Mouse (Mus musculus) liver, embryonic 15.5 days (tissue): ENCODE measurements around the gene Ccdc89. TPM values are rescaled to one million over a fixed set of nuclear protein-coding genes. Genes with fewer than 3 reads are reported as not detected.

Experiments used
- ATAC-seq: fragments of 200-750 bp; cut with Nextera tagmentation; 2 replicates; pipeline ENCODE4 v1.8.0; 2017; ENCODE audit warnings: moderate number of reproducible peaks, mild to moderate bottlenecking, moderate library complexity; ENCODE audit not compliant: insufficient read depth
- H3K27ac ChIP-seq: fragments of 300-500 bp; sonication (generic); replicated peaks from 2 replicates; pipeline ENCODE4 v1.5.1; 2015; ENCODE audit warnings: mild to moderate bottlenecking, inconsistent platforms
- H3K27me3 ChIP-seq: fragments of 300-500 bp; sonication (generic); 2 replicates; pipeline ENCODE4 v1.6.1; 2015; ENCODE audit warnings: mild to moderate bottlenecking, inconsistent platforms
- H3K36me3 ChIP-seq: fragments of 300-500 bp; sonication (generic); replicated peaks from 2 replicates; pipeline ENCODE4 v1.6.1; 2015; ENCODE audit warnings: moderate library complexity, mild to moderate bottlenecking, inconsistent platforms
- H3K4me1 ChIP-seq: fragments of 300-500 bp; sonication (generic); replicated peaks from 2 replicates; pipeline ENCODE4 v1.6.1; 2015; ENCODE audit warnings: inconsistent platforms
- H3K4me2 ChIP-seq: fragments of 300-500 bp; sonication (generic); 2 replicates; pipeline ENCODE4 v1.6.1; 2015; ENCODE audit warnings: moderate library complexity, mild to moderate bottlenecking, inconsistent platforms
- H3K4me3 ChIP-seq: fragments of 300-500 bp; sonication (generic); replicated peaks from 2 replicates; pipeline ENCODE4 v1.5.1; 2015; ENCODE audit warnings: mild to moderate bottlenecking, inconsistent platforms
- H3K9ac ChIP-seq: fragments of 300-500 bp; sonication (generic); 2 replicates; pipeline ENCODE4 v1.6.1; 2015; ENCODE audit warnings: moderate library complexity, mild to moderate bottlenecking, inconsistent platforms
- H3K9me3 ChIP-seq: fragments of 300-500 bp; sonication (generic); replicated peaks from 2 replicates; pipeline ENCODE4 v1.6.1; 2016; ENCODE audit warnings: inconsistent platforms
- WGBS: fragments of 180-500 bp; shearing (Covaris S2); methylation state at CpG from one replicate; pipeline ENCODE4 v1.1.7; 2015; ENCODE audit warnings: mixed read lengths; ENCODE audit not compliant: insufficient replicate concordance; 5-methylcytosine and 5-hydroxymethylcytosine counted together
- polyA plus RNA-seq: library from polyadenylated mRNA; unstranded; fragments of >200 nt; fragmentation: Nextera tagmentation; extraction: Ambion mirVana; gene quantifications from 2 replicates; pipeline ENCODE4 v1.2.1, GENCODE M21; 2015

Gene Ccdc89
- polyA plus RNA-seq, 1 experiment from 2014 or later = 0.13 TPM

DNA sequence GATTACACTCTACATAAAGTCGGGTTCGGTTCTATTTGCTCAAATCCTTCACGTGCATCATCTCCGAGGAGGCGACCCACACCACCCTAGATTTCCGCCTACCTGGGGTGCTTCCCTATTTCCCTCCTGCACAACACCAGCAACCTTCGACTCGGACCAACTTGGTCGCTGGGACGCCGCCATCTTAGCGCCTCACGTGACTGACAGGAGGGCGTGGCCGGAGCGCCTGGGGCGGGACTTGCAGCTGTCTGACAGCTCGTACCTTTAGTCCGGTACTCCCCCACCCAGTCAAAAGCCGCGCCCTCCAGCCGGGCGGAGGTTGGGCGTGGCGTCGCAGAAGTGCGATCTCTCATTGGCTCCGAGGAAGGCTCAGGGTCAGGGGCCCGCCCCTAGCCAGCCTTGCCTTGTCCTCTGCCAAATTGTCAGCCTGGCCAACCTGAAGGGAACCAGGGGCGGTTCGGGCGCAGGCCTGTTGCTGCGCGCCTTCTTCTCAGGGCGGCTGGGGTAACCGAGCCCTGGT lies 49.5 kb downstream of the Ccdc89 start, which contains the start of gene Tmem126b:
Gene Tmem126b, minus strand, starts transcription at position 209 of the 520 bp plus-strand sequence.
- Histone ChIP-seq H3K36me3 (no peaks in the 10 kb centered on the region), H3K27me3 (peaks cover 19% of the 10 kb centered on the region), H3K9me3 (no peaks in the 10 kb centered on the region), H3K4me3 (peak within 1 kb of the TSS; percentile 74), H3K27ac (peak within 1 kb of the TSS; percentile 58), H3K4me1 (peaks cover 20% of the 10 kb centered on the region), H3K9ac (peak within 1 kb of the TSS; percentile 77), H3K4me2 (peak within 1 kb of the TSS; percentile 99)
- WGBS = 2% methylated on average over 36 of the region's 36 CpGs
- ATAC-seq = peak; percentile 100

DNA sequence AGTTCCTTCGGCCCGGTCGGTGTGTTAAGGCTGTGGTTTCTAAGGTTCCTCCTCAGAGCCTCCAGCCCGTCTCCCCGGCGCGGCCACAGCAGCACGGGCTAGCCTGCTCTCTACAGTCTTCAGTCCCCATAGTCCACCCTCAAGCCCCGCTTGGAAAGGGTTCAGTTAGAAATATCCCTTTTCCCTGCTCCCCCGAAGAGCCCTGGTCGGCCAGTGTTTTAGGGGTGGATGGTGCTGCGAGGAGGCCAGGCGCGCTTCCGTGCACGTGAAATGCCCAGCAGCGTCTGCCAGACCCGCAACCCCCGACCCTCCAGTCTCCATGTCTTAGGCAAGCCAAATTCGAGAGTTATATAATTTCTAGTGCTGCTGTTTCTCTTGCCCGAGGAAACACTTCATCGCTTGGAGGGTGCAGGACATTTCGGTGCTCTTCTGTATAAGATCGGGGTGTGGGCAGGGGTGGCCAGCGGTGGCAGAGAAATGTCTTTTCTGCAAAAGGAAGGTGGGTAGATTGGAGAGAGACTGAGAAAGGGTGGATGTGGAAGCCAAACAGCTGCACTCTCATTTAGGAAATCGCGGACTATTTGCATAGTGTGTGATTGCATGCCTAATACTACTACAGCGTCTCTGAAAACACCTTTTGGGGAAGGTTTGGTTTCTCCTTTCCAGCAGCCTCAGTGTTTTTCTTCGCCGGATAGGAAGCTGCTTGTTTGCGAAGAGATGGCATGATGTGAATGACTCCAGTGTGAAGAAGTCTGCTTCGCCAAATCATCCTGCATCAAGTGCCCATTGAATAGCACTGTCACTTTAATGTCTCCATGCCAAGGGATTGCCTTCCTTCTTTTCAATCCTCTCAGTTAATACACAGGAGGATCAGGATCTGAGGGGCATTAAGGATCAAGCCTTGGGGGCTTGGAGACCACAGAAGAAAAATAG lies 50.2 kb downstream of the Ccdc89 start, which contains the start of gene Dlg2:
Gene Dlg2, plus strand, starts transcription at position 360 of the 933 bp plus-strand sequence.
- WGBS = under 1% methylated on average over 32 of the region's 32 CpGs
- H3K9me3 ChIP-seq = no peaks in the 10 kb centered on the region
- ATAC-seq = no peak
- peak within 1 kb of the TSS; percentile 99 for H3K4me2 ChIP-seq
- H3K9ac ChIP-seq = peak within 1 kb of the TSS; percentile 77
- H3K27me3 ChIP-seq = peaks cover 19% of the 10 kb centered on the region
- H3K36me3 ChIP-seq = no peaks in the 10 kb centered on the region
- peaks cover 20% of the 10 kb centered on the region for H3K4me1 ChIP-seq
- H3K27ac ChIP-seq = peak within 1 kb of the TSS; percentile 58
- H3K4me3 ChIP-seq = peak within 1 kb of the TSS; percentile 74

Other genes with a start within 250 kb of the Ccdc89 start
- not detected in 2 replicates for gene Ccdc83, start 160.8 kb upstream of the Ccdc89 start, polyA plus RNA-seq
- 0.79 and 1.0 TPM in 2 replicates for gene Sytl2, start 124.3 kb upstream of the Ccdc89 start, polyA plus RNA-seq
- 9.9 and 12.3 TPM in 2 replicates for gene Crebzf, start 16.2 kb downstream of the Ccdc89 start, polyA plus RNA-seq
- 34.3 and 43.4 TPM in 2 replicates for gene Tmem126a, start 30.7 kb downstream of the Ccdc89 start, polyA plus RNA-seq
- 11.1 and 12.0 TPM in 2 replicates for gene Tmem126b, start 49.4 kb downstream of the Ccdc89 start, polyA plus RNA-seq
- 0.56 and 0.60 TPM in 2 replicates for gene Dlg2, start 50.1 kb downstream of the Ccdc89 start, polyA plus RNA-seq